Mouse (Mus musculus) embryonic fibroblast, embryonic 13.5 days (primary cell): ENCODE results near the gene Thsd4.

Source experiments
- CTCF ChIP-seq: IDR thresholded peaks from 2 replicates; pipeline ENCODE4 v1.5.1; 2011; ENCODE audit warnings: mild to moderate bottlenecking, control low read depth, low read length, moderate library complexity, borderline replicate concordance; ENCODE audit not compliant: insufficient read depth
- POLR2A ChIP-seq: IDR thresholded peaks from 2 replicates; pipeline ENCODE4 v1.6.1; 2011; ENCODE audit warnings: low read depth, mild to moderate bottlenecking, control low read depth, low read length, moderate library complexity

GRCm38 (mm10) chr9:60194905-60195304 lies 326.9 kb downstream of the Thsd4 start:
- TF ChIP-seq CTCF, result no peak
- no peak for TF ChIP-seq POLR2A
